Mouse (Mus musculus) midbrain, embryonic 11.5 days (tissue): ENCODE measurements around the gene Nfkbib. TPM values are rescaled to one million over a fixed set of nuclear protein-coding genes. Genes with fewer than 3 reads are reported as not detected.

ENCODE experiments used
- polyA plus RNA-seq: library from polyadenylated mRNA; unstranded; fragments of >200 nt; fragmentation: Nextera tagmentation; extraction: Ambion mirVana; gene quantifications from 2 replicates; pipeline ENCODE4 v1.2.1, GENCODE M21; 2014

Nfkbib gene
- polyA plus RNA-seq, 1 experiment from 2014 or later: 43.9 TPM

Other genes starting within 250 kb of the Nfkbib start
- not detected in 2 replicates for gene Ifnl3, start 244.7 kb downstream of the Nfkbib start, polyA plus RNA-seq
- not detected in 2 replicates for gene Sycn, start 226.6 kb downstream of the Nfkbib start, polyA plus RNA-seq
- not detected in 2 replicates for gene Nccrp1, start 220.3 kb downstream of the Nfkbib start, polyA plus RNA-seq
- gene Samd4b, start 169.4 kb downstream of the Nfkbib start, polyA plus RNA-seq: 23.8 and 27.8 TPM in 2 replicates
- gene Pak4, start 169.3 kb downstream of the Nfkbib start, polyA plus RNA-seq: 29.6 and 32.5 TPM in 2 replicates
- gene Acp7, start 136.2 kb downstream of the Nfkbib start, polyA plus RNA-seq: not detected in 2 replicates
- gene Fbxo27, start 74.7 kb downstream of the Nfkbib start, polyA plus RNA-seq: 3.8 TPM in 2 replicates
- gene Fbxo17, start 50.7 kb downstream of the Nfkbib start, polyA plus RNA-seq: 5.8 and 6.0 TPM in 2 replicates
- gene Mrps12, start 25.7 kb downstream of the Nfkbib start, polyA plus RNA-seq: 127 and 135 TPM in 2 replicates
- 25.9 and 27.7 TPM in 2 replicates for gene Sars2, start 25.5 kb downstream of the Nfkbib start, polyA plus RNA-seq
- not detected in 2 replicates for gene Ccer2, start 11.3 kb downstream of the Nfkbib start, polyA plus RNA-seq
- 66.2 and 76.5 TPM in 2 replicates for gene Sirt2, start 777 bp downstream of the Nfkbib start, polyA plus RNA-seq
- 1.9 and 2.5 TPM in 2 replicates for gene Rinl, start 21.5 kb upstream of the Nfkbib start, polyA plus RNA-seq
- 331 and 342 TPM in 2 replicates for gene Hnrnpl, start 41.0 kb upstream of the Nfkbib start, polyA plus RNA-seq
- 80.5 and 81.7 TPM in 2 replicates for gene Ech1, start 57.7 kb upstream of the Nfkbib start, polyA plus RNA-seq
- gene Lgals4, start 66.3 kb upstream of the Nfkbib start, polyA plus RNA-seq: 1.3 and 1.7 TPM in 2 replicates
- 0.97 and 1.4 TPM in 2 replicates for gene Lgals7, start 96.3 kb upstream of the Nfkbib start, polyA plus RNA-seq
- 0.17 and 0.42 TPM in 2 replicates for gene Capn12, start 113.9 kb upstream of the Nfkbib start, polyA plus RNA-seq
- gene Actn4, start 194.8 kb upstream of the Nfkbib start, polyA plus RNA-seq: 141 and 144 TPM in 2 replicates
- gene Eif3k, start 214.4 kb upstream of the Nfkbib start, polyA plus RNA-seq: 392 and 400 TPM in 2 replicates
- 4.1 and 5.5 TPM in 2 replicates for gene Map4k1, start 214.5 kb upstream of the Nfkbib start, polyA plus RNA-seq